In genomic region chr9:55216078-55216477, GRCm38 (mm10) we compare ENCODE assay signal across 22 mouse cellular contexts. TPM values are rescaled to one million over a fixed set of nuclear protein-coding genes. Genes with fewer than 3 reads are reported as not detected.
DNase-seq lines count a peak whose midpoint lies in the region; TF ChIP-seq lines count a peak whose summit lies in the region.
"Had no signal": no experiment of that assay in that cellular context is flagged by ENCODE, and none has a peak within 500 bp of the region (broad histone marks: within the 10 kb centered on the region; RNA-seq: fewer than 3 reads in every experiment).

No protein-coding gene starts in this region.

- no peaks in the 10 kb centered on the region for H3K27me3 ChIP-seq in E14TG2a.4 (ENCODE audit: insufficient read depth, low read length)
- no peaks in the 10 kb centered on the region for H3K27me3 ChIP-seq in ES-Bruce4 (ENCODE audit: control insufficient read depth, insufficient read depth, low read length, poor library complexity, severe bottlenecking)
- H3K27me3 ChIP-seq: hindbrain, embryonic 12.5 days; hindbrain, embryonic 15.5 days had no signal

- H3K36me3 ChIP-seq in E14TG2a.4 (ENCODE audit: insufficient read depth, low read length) (peaks cover 90% of the 10 kb centered on the region), ES-Bruce4 (ENCODE audit: control insufficient read depth, insufficient read depth, low read length, poor library complexity, severe bottlenecking) (peaks cover 55% of the 10 kb centered on the region)

- peak overlapping the region; percentile 100 for H3K27ac ChIP-seq in ES-Bruce4 (ENCODE audit: insufficient read depth, low read length)
- peak overlapping the region; percentile 38 for H3K27ac ChIP-seq in bone marrow macrophage, adult 2 months (ENCODE audit: insufficient read depth, low read depth, low read length)
- H3K27ac ChIP-seq: forebrain, embryonic 10.5 days; gastrocnemius, adult 2 months; heart, embryonic 10.5 days; hindbrain, embryonic 12.5 days; hindbrain, embryonic 15.5 days had no signal

- TF ChIP-seq CTCF in E14TG2a.4 (conservative IDR thresholded peaks at IDR 0.05; ENCODE audit: low read length): no peak
- TF ChIP-seq CTCF in ES-Bruce4 (IDR thresholded peaks at IDR 0.05; ENCODE audit: low read depth, low read length): no peak
- TF ChIP-seq CTCF in bone marrow macrophage, adult 2 months (IDR thresholded peaks at IDR 0.05; ENCODE audit: low read depth, low read length): no peak

- peaks cover 94% of the 10 kb centered on the region for H3K4me1 ChIP-seq in E14TG2a.4 (replicated peaks; ENCODE audit: low read depth, low read length)
- H3K4me1 ChIP-seq in ES-Bruce4 (ENCODE audit: control insufficient read depth, insufficient read depth, low read length): no peaks in the 10 kb centered on the region
- H3K4me1 ChIP-seq in bone marrow macrophage, adult 2 months (ENCODE audit: control insufficient read depth, insufficient read depth, low read length): peaks cover 30% of the 10 kb centered on the region

- H3K4me3 ChIP-seq in E14TG2a.4 (replicated peaks; ENCODE audit: low read length) (peak overlapping the region; percentile 67), ES-Bruce4 (ENCODE audit: low read depth, low read length) (peak overlapping the region; percentile 12)
- no peak overlapping the region for H3K4me3 ChIP-seq in bone marrow macrophage, adult 2 months (ENCODE audit: insufficient read depth, low read length)
- H3K4me3 ChIP-seq: forebrain, embryonic 10.5 days; gastrocnemius, adult 2 months; heart, embryonic 10.5 days; hindbrain, embryonic 12.5 days; hindbrain, embryonic 15.5 days had no signal

- H3K9ac ChIP-seq in ES-Bruce4 (ENCODE audit: low read depth, poor library complexity, severe bottlenecking): no peak overlapping the region
- H3K9ac ChIP-seq: forebrain, postnatal 0 days; hindbrain, embryonic 12.5 days; hindbrain, embryonic 15.5 days had no signal

- no peak for TF ChIP-seq POLR2A in ES-Bruce4 (IDR thresholded peaks at IDR 0.05; ENCODE audit: insufficient read depth, low read length)
- no peak for TF ChIP-seq POLR2A in bone marrow macrophage, adult 2 months (IDR thresholded peaks at IDR 0.05; ENCODE audit: borderline replicate concordance, low read depth, low read length)

- TF ChIP-seq EP300 in ES-Bruce4 (IDR thresholded peaks at IDR 0.05; ENCODE audit: insufficient read depth, low read depth, low read length): peak; percentile 75; the same call in 1 of the 2 replicates

- DNase-seq in R1 (ENCODE audit: low read depth, low spot score): peak; percentile 100
- DNase-seq in layer of hippocampus, adult 11-12 months (ENCODE audit: low spot score): no peak
- no peak for DNase-seq in cerebellum, postnatal 4 days (ENCODE audit: low spot score in 2 of 2)
- DNase-seq in testis, postnatal 10 days (ENCODE audit: low spot score): no peak
- DNase-seq: adrenal gland, adult 8-10 months; adrenal gland, postnatal 25 days; cerebellum, adult 11 months; cerebellum, adult 2 months; cerebellum, adult 9-11 months; cerebellum, postnatal 25 days; forebrain, postnatal 0 days; gastrocnemius, adult 2 months; gastrocnemius, postnatal 14 days; heart, adult 18-20 months; kidney, adult 2 months had no signal

- peaks cover 3% of the 10 kb centered on the region; the same call in 1 of the 2 replicates for H3K9me3 ChIP-seq in E14TG2a.4 (ENCODE audit: low read length)
- no peaks in the 10 kb centered on the region for H3K9me3 ChIP-seq in ES-Bruce4 (replicated peaks; ENCODE audit: control insufficient read depth, insufficient read depth, low read length, poor library complexity, severe bottlenecking)
- H3K9me3 ChIP-seq: forebrain, embryonic 10.5 days; heart, embryonic 10.5 days; hindbrain, embryonic 12.5 days; hindbrain, embryonic 15.5 days had no signal

RNA-seq across cellular contexts. Expression of gene Fbxo22, which starts 7.4 kb away (rescaled TPM):
- polyA plus RNA-seq in ES-Bruce4 (2011; ENCODE audit: insufficient read depth, insufficient read length, low read depth, missing spikeins): 93.0 and 102 TPM in 2 replicates
- 27.9 and 29.4 TPM in 2 replicates for polyA plus RNA-seq in bone marrow macrophage, adult 2 months (2012; ENCODE audit: insufficient read depth, insufficient read length, missing spikeins)
